Mouse (Mus musculus) myocyte (in vitro differentiated cells): ENCODE measurements around the gene Ntpcr. TPM values are rescaled to one million over a fixed set of nuclear protein-coding genes. Genes with fewer than 3 reads are reported as not detected.

Experiments
- H3K27me3 ChIP-seq: one replicate; pipeline ENCODE4 v1.6.1; 2011; ENCODE audit not compliant: control insufficient read depth, insufficient read depth, insufficient read length
- H3K36me3 ChIP-seq: one replicate; pipeline ENCODE4 v1.6.1; 2011; ENCODE audit not compliant: control insufficient read depth, insufficient read depth
- H3K4me2 ChIP-seq: one replicate; pipeline ENCODE4 v1.6.1; 2011; ENCODE audit warnings: low read depth, control low read depth
- H3K4me3 ChIP-seq: one replicate; pipeline ENCODE4 v1.5.1; 2011; ENCODE audit warnings: mild to moderate bottlenecking, control low read depth, moderate library complexity
- H3K79me2 ChIP-seq: one replicate; pipeline ENCODE4 v1.6.1; 2011; ENCODE audit not compliant: control insufficient read depth, insufficient read depth
- H3ac ChIP-seq: one replicate; pipeline ENCODE4 v1.6.1; 2011; ENCODE audit not compliant: control insufficient read depth, insufficient read length
- CEBPB ChIP-seq: IDR thresholded peaks from 2 replicates; pipeline ENCODE4 v1.6.1; 2011; ENCODE audit warnings: mild to moderate bottlenecking, moderate library complexity; ENCODE audit not compliant: poor library complexity, insufficient read depth, severe bottlenecking
- E2F4 ChIP-seq: IDR thresholded peaks from one replicate; pipeline ENCODE4 v1.6.1; 2011; ENCODE audit warnings: mild to moderate bottlenecking, control low read depth, moderate library complexity; ENCODE audit not compliant: insufficient read depth
- MAX ChIP-seq: IDR thresholded peaks from one replicate; pipeline ENCODE4 v1.6.1; 2011; ENCODE audit warnings: low read depth, mild to moderate bottlenecking, control low read depth
- MYOD1 ChIP-seq, 3 experiments: IDR thresholded peaks; one replicate each; pipeline ENCODE4 v1.6.1; 2011; ENCODE audit warnings: control low read depth in 2 of 3, low read depth in 2 of 3, mild to moderate bottlenecking in 2 of 3, moderate library complexity in 1 of 3; ENCODE audit not compliant: insufficient read length in 2 of 3, control insufficient read depth in 1 of 3
- MYOG ChIP-seq, 3 experiments: IDR thresholded peaks; one replicate each; pipeline ENCODE4 v1.6.1; 2011; ENCODE audit warnings: control low read depth in 2 of 3, low read depth in 2 of 3, mild to moderate bottlenecking in 2 of 3; ENCODE audit not compliant: insufficient read length in 2 of 3, control insufficient read depth in 1 of 3, insufficient read depth in 1 of 3
- POLR2A ChIP-seq: IDR thresholded peaks from one replicate; pipeline ENCODE4 v1.6.1; 2011; ENCODE audit warnings: low read depth, mild to moderate bottlenecking, control low read depth, moderate library complexity; ENCODE audit not compliant: insufficient read length
- POLR2AphosphoS2 ChIP-seq: IDR thresholded peaks from one replicate; pipeline ENCODE4 v1.6.1; 2011; ENCODE audit warnings: low read depth, control low read depth; ENCODE audit not compliant: insufficient read length
- REST ChIP-seq: IDR thresholded peaks from one replicate; pipeline ENCODE4 v1.6.1; 2011; ENCODE audit warnings: mild to moderate bottlenecking, control low read depth, moderate library complexity; ENCODE audit not compliant: insufficient read depth, insufficient read length
- SRF ChIP-seq: IDR thresholded peaks from one replicate; pipeline ENCODE4 v1.6.1; 2011; ENCODE audit warnings: low read depth; ENCODE audit not compliant: control insufficient read depth, insufficient read length
- TCF12 ChIP-seq: IDR thresholded peaks from one replicate; pipeline ENCODE4 v1.6.1; 2011; ENCODE audit warnings: mild to moderate bottlenecking, control low read depth; ENCODE audit not compliant: poor library complexity, insufficient read depth, severe bottlenecking
- TCF3 ChIP-seq: IDR thresholded peaks from one replicate; pipeline ENCODE4 v1.6.1; 2011; ENCODE audit warnings: low read depth, control low read depth; ENCODE audit not compliant: insufficient read length
- USF1 ChIP-seq: IDR thresholded peaks from one replicate; pipeline ENCODE4 v1.6.1; 2011; ENCODE audit warnings: low read depth, mild to moderate bottlenecking, control low read depth, moderate library complexity
- polyA plus RNA-seq: library from polyadenylated mRNA; unstranded; fragments of >200 nt; fragmentation: generic; extraction: Trizol; gene quantifications from one replicate; pipeline ENCODE4 v1.2.1, GENCODE M21; 2012; ENCODE audit warnings: missing spikeins

The Ntpcr gene
- polyA plus RNA-seq, 1 experiment, result 10.9 TPM

DNA sequence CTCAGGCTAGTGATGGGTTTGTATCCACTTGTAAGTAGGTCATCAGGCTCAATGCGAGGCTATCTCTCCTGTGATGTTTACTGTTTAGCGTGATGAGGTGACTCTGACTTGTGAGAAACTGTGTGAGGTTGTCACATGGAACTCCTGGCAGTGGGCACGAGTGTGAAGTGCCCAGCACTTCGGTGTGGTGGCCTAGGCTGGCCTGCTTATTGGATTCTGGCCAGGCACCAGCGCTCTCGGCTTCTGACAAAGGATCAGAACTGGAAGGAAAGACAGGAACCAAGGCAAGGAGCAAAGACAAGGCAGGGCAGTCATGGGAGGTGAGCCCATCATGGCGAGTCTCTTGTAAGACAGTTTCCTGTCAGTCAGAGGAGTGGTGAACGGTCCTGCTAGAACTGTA, 26.1 kb downstream of the Ntpcr start:
- peaks cover 7% of the 10 kb centered on the region for H3K27me3 ChIP-seq
- no peak overlapping the region for H3ac ChIP-seq
- no peak overlapping the region for H3K4me3 ChIP-seq
- no peaks in the 10 kb centered on the region for H3K79me2 ChIP-seq
- no peaks in the 10 kb centered on the region for H3K36me3 ChIP-seq
- TF ChIP-seq MYOG (IDR thresholded peaks at IDR 0.05; ENCODE audit: control insufficient read depth in 1 of 3, insufficient read depth in 1 of 3, insufficient read length in 2 of 3, low read depth in 2 of 3), result no peak
- TF ChIP-seq MYOD1 (IDR thresholded peaks at IDR 0.05; ENCODE audit: control insufficient read depth in 1 of 3, insufficient read length in 2 of 3, low read depth in 2 of 3), result no peak
- TF ChIP-seq E2F4, result no peak
- TF ChIP-seq POLR2A, result no peak
- TF ChIP-seq SRF, result no peak
- TF ChIP-seq USF1, result no peak
- no peak for TF ChIP-seq REST
- no peak for TF ChIP-seq TCF3
- TF ChIP-seq MAX, result no peak
- no peak for TF ChIP-seq TCF12
- no peak for TF ChIP-seq POLR2AphosphoS2
- TF ChIP-seq CEBPB, result no peak
- H3K4me2 ChIP-seq, result no peak overlapping the region

DNA sequence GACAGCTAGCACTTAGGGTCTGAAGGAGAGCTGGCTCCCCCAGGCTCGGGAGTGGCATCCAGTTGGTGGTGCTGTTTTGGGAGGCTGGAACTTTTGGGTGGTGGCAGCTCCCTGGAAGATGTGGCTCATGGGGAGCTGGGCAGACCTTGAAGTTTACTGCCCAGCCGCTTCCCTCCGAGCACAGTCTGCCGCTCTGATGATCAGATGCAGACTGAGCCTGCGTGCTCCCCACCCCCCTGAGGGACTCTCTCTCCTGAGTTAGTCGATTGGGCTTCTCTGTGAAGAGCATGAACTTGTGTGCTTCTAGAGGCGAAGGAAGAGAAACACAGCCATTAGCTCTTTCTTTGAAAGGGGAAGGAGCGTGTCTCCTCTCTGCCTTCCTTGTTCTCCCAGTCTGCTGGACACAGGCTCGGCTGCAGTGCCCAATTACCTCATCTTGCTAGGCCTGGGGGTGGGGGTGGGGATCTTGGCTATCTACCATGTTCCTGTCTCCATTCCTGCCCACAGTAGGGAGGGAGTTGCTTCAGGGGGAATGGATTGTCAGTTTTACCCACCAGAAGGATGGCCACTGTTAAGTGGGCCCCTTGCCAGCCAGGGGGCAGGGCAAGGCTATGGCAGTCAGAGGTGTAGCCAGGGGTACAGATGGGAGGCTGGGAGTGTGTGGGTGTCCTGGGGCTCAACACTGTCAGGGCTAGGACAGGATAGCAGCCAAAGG, 26.8 kb downstream of the Ntpcr start:
- peaks cover 7% of the 10 kb centered on the region for H3K27me3 ChIP-seq
- no peaks in the 10 kb centered on the region for H3K79me2 ChIP-seq
- H3K4me3 ChIP-seq, result no peak overlapping the region
- no peak for TF ChIP-seq MAX
- no peak for TF ChIP-seq MYOG (IDR thresholded peaks at IDR 0.05; ENCODE audit: control insufficient read depth in 1 of 3, insufficient read depth in 1 of 3, insufficient read length in 2 of 3, low read depth in 2 of 3)
- TF ChIP-seq REST, result no peak
- TF ChIP-seq POLR2A, result no peak
- TF ChIP-seq TCF12, result no peak
- TF ChIP-seq CEBPB, result no peak
- TF ChIP-seq POLR2AphosphoS2, result no peak
- no peak for TF ChIP-seq TCF3
- no peak for TF ChIP-seq USF1
- no peak overlapping the region for H3ac ChIP-seq
- no peaks in the 10 kb centered on the region for H3K36me3 ChIP-seq
- no peak overlapping the region for H3K4me2 ChIP-seq

DNA sequence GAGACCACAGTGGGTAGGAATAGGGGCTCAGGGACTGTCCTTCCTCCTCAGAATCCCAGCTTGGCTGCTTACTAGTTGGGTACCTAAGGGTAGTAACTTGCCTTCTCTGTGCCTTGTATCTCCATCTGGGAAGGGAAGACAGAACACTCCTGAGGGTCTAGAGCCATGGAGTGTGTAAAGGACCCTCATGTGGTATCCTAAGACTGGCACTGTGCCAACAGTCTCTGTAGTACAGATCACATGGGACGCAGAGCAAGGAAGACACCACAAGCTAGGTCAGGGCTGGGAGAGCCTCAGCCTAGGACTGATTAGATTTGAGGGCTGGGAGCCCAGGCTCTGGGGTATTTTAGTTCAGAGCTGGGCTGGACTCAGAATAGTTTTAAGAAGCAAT, 27.3 kb downstream of the Ntpcr start:
- Histone ChIP-seq H3K36me3 (no peaks in the 10 kb centered on the region), H3K4me2 (no peak overlapping the region), H3K79me2 (no peaks in the 10 kb centered on the region), H3K27me3 (peaks cover 5% of the 10 kb centered on the region), H3K4me3 (no peak overlapping the region), H3ac (no peak overlapping the region)
- TF ChIP-seq USF1 (no peak), MAX (no peak), CEBPB (no peak), REST (no peak), POLR2AphosphoS2 (no peak), MYOG (IDR thresholded peaks at IDR 0.05; ENCODE audit: control insufficient read depth in 1 of 3, insufficient read depth in 1 of 3, insufficient read length in 2 of 3, low read depth in 2 of 3) (no peak), SRF (no peak), TCF12 (no peak), POLR2A (no peak), MYOD1 (IDR thresholded peaks at IDR 0.05; ENCODE audit: control insufficient read depth in 1 of 3, insufficient read length in 2 of 3, low read depth in 2 of 3) (no peak), TCF3 (no peak), E2F4 (no peak)

DNA sequence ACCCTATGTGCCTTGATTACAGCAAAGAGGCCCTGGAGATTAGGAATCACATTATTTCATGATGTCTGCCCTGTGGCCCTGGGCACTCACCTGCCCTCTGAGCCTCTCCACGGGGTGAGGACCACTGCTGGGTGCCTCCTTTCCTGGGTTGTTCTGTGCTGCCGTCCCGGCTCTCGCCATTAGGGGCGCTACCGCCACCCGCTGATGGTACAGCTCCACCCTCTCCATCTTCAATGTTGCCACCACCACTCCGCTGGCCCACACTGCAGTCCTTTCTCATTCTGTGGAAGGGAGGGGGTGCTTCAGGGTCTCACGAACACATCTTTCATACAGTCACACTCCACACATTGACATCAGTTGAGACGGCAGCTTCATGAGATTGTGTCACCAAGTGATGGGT, 29.3 kb downstream of the Ntpcr start:
- TF ChIP-seq POLR2A (no peak), MYOD1 (IDR thresholded peaks at IDR 0.05; ENCODE audit: control insufficient read depth in 1 of 3, insufficient read length in 2 of 3, low read depth in 2 of 3) (no peak), TCF12 (no peak), REST (no peak), POLR2AphosphoS2 (no peak), MYOG (IDR thresholded peaks at IDR 0.05; ENCODE audit: control insufficient read depth in 1 of 3, insufficient read depth in 1 of 3, insufficient read length in 2 of 3, low read depth in 2 of 3) (no peak), SRF (no peak), CEBPB (no peak), MAX (no peak), USF1 (no peak), TCF3 (no peak), E2F4 (no peak)
- Histone ChIP-seq H3K4me2 (no peak overlapping the region), H3K79me2 (no peaks in the 10 kb centered on the region), H3K36me3 (no peaks in the 10 kb centered on the region), H3K27me3 (no peaks in the 10 kb centered on the region), H3ac (no peak overlapping the region), H3K4me3 (no peak overlapping the region)
